Mouse (Mus musculus): ENCODE measurements around the gene Wwc2. TPM values are rescaled to one million over a fixed set of nuclear protein-coding genes. Genes with fewer than 3 reads are reported as not detected.

Wwc2 gene
- polyA plus RNA-seq (2015; fragmentation: Nextera tagmentation; extraction: Ambion mirVana): 1.3 and 1.8 TPM in 2 replicates

GRCm38 (mm10) chr8:47990911-47991820 lies at the start of gene Wwc2:
TSS of gene Wwc2 (minus strand) at chr8:47990924.
- no peak for DNase-seq (ENCODE audit: low spot score)

- no peak for DNase-seq (ENCODE audit: low spot score)
These were observed 47.7 kb upstream of the Wwc2 start for GRCm38 (mm10) chr8:48038261-48038934.

GRCm38 (mm10) chr8:48032046-48032445 lies 41.3 kb upstream of the Wwc2 start:
- no peak for DNase-seq (ENCODE audit: low spot score)

- no peak for DNase-seq (ENCODE audit: low spot score)
These were observed 39.9 kb upstream of the Wwc2 start for GRCm38 (mm10) chr8:48030667-48031066.

GRCm38 (mm10) chr8:48026796-48027195 lies 36.1 kb upstream of the Wwc2 start:
- no peak for DNase-seq (ENCODE audit: low spot score)

GRCm38 (mm10) chr8:48023206-48023605 lies 32.5 kb upstream of the Wwc2 start:
- DNase-seq (ENCODE audit: low spot score): no peak

GRCm38 (mm10) chr8:48019737-48020136 lies 29.0 kb upstream of the Wwc2 start:
- DNase-seq (ENCODE audit: low spot score): no peak

- DNase-seq (ENCODE audit: low spot score): peak; percentile 61
These were observed 25.8 kb upstream of the Wwc2 start for GRCm38 (mm10) chr8:48016538-48016937.

- DNase-seq (ENCODE audit: low spot score): no peak
These were observed 23.7 kb upstream of the Wwc2 start for GRCm38 (mm10) chr8:48014386-48014785.

GRCm38 (mm10) chr8:48013281-48013680 lies 22.6 kb upstream of the Wwc2 start:
- no peak for DNase-seq (ENCODE audit: low spot score)

GRCm38 (mm10) chr8:48011871-48012270 lies 21.1 kb upstream of the Wwc2 start:
- no peak for DNase-seq (ENCODE audit: low spot score)

GRCm38 (mm10) chr8:48010977-48011376 lies 20.3 kb upstream of the Wwc2 start:
- DNase-seq (ENCODE audit: low spot score): no peak

- no peak for DNase-seq (ENCODE audit: low spot score)
These were observed 18.7 kb upstream of the Wwc2 start for GRCm38 (mm10) chr8:48009399-48009798.

GRCm38 (mm10) chr8:48008936-48009335 lies 18.2 kb upstream of the Wwc2 start:
- no peak for DNase-seq (ENCODE audit: low spot score)

- no peak for DNase-seq (ENCODE audit: low spot score)
These were observed 16.1 kb upstream of the Wwc2 start for GRCm38 (mm10) chr8:48006869-48007268.

GRCm38 (mm10) chr8:48002551-48002950 lies 11.8 kb upstream of the Wwc2 start:
- no peak for DNase-seq (ENCODE audit: low spot score)

GRCm38 (mm10) chr8:48001395-48001794 lies 10.7 kb upstream of the Wwc2 start:
- DNase-seq (ENCODE audit: low spot score): no peak

- no peak for DNase-seq (ENCODE audit: low spot score)
These were observed 6.0 kb upstream of the Wwc2 start for GRCm38 (mm10) chr8:47996712-47997111.

- no peak for DNase-seq (ENCODE audit: low spot score)
These were observed 5.4 kb upstream of the Wwc2 start for GRCm38 (mm10) chr8:47996126-47996525.

GRCm38 (mm10) chr8:47995391-47995790 lies 4.7 kb upstream of the Wwc2 start:
- DNase-seq (ENCODE audit: low spot score): no peak

- DNase-seq (ENCODE audit: low spot score): no peak
These were observed 4.0 kb upstream of the Wwc2 start for GRCm38 (mm10) chr8:47994618-47995274.

GRCm38 (mm10) chr8:47990386-47990772 lies 345 bp downstream of the Wwc2 start:
- DNase-seq (ENCODE audit: low spot score): peak; percentile 56
